Mouse (Mus musculus) embryo, embryonic 10 days (tissue): ENCODE measurements around the gene Nicn1.
"Not testable (repeated sequence)": the region's sequence is repeated elsewhere in the genome, so short reads cannot be mapped to it uniquely, and the experiment has no call there.

Source experiments
- DNase-seq: peaks from one replicate; pipeline ENCODE4 v3.0.0-alpha.2; 2015; ENCODE audit warnings: low spot score

The Nicn1 gene

DNA sequence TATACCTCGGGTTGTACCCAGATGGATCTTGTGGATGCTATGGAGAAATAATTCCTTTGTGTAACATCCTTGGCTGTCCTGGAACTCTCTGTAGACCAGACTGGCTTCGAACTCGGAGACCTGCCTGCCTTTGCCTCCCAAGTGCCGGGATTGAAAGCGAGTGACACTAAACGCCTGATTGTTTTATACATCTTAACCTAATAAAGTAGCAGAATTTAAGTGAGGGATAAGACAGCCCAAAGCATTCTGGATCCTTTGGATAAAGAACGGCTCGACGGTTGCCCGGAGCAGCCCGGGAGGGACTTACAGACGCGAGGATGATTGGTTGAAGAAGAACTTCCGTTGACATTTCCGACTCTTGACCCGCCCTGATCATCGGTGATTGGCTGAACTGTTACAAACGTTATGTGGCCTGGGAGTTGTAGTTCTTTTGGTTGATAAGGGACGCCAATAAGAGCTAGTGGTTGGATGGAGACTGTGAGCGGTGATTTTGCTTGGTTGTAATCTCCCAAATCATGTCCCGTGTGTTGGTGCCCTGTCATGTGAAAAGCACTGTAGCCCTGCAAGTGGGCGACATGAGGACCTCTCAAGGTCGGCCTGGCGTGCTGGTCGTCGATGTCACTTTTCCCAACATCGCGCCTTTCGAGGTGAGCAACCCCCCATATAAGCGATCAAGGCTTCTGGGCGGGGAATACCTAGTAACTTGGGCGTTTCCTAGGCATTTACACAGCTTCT, at the start of gene Nicn1:
Gene Nicn1, plus strand, starts transcription at position 414 of the 735 bp plus-strand sequence.
- DNase-seq = peak; percentile 98

DNA sequence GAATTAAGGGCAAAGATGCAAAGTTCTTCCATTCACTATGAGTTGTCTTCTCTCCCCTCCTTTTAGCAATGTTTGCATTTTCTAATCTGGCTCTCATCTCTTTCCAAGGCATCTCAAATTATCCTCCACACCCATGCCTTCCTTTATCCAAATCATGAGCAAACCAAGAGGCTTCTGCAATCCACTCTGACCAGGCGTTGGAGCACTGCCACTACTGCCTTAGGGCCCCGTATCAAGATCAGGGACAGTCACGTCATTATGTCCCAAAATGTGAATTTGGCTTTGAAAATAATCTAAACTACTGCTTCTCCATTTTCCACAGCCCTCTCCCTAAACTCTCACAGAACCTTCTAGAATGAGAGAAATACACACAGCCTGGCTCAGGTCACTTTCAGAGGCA, 45.7 kb upstream of the Nicn1 start:
- DNase-seq = no peak

DNA sequence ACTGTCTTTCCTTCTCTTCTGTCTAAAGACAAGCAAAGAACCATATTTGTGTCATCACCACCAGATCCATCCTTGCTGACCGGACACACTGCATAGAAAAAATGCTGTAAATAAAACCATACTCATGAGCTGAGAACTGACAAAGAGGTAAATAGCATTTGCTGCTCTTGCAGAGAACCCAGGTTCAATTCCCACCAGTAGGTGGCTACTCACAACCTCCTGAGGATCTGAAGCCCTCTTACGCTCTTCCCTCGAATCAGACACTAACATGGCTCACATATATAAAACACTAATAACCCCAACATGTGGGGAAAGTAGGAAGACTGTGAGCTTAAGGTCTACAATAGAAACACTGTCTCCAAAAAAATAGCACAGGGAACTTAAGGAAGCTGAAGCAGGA, 45.2 kb upstream of the Nicn1 start:
- DNase-seq = no peak

- DNase-seq = no peak
These were observed 41.3 kb upstream of the Nicn1 start for GRCm38 (mm10) chr9:108248957-108249356.

- DNase-seq = no peak
These were observed 38.4 kb upstream of the Nicn1 start for GRCm38 (mm10) chr9:108251877-108252276.

DNA sequence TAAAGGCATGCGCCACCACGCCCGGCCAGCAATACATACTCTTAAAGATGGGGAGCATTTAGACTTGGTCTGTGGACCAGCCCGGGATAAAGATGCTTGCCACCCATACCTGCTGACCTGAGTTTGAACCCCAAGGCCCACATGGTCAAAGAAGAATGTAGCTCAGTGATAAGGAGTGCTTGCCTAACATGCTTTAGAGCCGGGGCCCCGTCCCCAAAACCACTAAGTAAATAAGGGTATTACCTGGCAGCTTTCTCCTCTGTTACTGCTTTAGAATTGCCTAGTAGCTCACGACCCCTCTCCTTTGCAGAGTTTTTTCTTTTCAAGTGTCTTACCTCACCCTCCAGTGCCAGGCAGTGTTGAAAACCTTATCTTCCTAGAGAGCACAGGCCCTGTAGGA, 37.5 kb upstream of the Nicn1 start:
- DNase-seq = no peak

GRCm38 (mm10) chr9:108260526-108260925, 29.7 kb upstream of the Nicn1 start:
- no peak for DNase-seq

- no peak for DNase-seq
These were observed 28.4 kb upstream of the Nicn1 start for GRCm38 (mm10) chr9:108261865-108262264.

DNA sequence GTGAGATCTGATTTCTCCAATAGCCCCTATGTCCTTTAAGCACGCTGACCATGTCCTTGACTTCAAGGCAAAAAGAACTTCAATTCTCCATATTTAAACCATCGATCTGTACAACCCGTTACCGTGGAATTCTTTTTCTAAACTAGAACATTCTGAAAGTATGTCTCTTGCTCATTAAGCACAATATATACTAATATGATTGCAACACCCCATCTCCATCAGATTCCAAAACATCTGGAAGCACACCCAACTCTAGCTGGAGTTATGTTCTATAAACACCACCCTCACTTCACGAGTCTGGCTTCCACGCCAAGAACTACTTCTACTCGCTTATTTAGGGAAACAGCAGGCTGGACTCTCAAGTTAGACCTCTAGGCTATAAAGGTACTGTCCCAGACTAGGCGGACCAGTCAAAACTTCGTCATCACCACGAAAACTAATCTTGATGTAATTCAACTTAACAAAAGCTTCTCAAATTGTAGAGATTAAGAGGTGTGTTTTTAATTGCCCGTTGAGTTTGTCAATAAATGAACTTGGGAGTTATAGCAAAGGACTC, 27.7 kb upstream of the Nicn1 start:
- DNase-seq = no peak

- DNase-seq = no peak
These were observed 27.0 kb upstream of the Nicn1 start for GRCm38 (mm10) chr9:108263131-108263681.

GRCm38 (mm10) chr9:108263690-108264190, 26.5 kb upstream of the Nicn1 start, which contains the start of gene Dag1:
Gene Dag1, minus strand, starts transcription at chr9:108263958.
- DNase-seq = peak; percentile 97

DNA sequence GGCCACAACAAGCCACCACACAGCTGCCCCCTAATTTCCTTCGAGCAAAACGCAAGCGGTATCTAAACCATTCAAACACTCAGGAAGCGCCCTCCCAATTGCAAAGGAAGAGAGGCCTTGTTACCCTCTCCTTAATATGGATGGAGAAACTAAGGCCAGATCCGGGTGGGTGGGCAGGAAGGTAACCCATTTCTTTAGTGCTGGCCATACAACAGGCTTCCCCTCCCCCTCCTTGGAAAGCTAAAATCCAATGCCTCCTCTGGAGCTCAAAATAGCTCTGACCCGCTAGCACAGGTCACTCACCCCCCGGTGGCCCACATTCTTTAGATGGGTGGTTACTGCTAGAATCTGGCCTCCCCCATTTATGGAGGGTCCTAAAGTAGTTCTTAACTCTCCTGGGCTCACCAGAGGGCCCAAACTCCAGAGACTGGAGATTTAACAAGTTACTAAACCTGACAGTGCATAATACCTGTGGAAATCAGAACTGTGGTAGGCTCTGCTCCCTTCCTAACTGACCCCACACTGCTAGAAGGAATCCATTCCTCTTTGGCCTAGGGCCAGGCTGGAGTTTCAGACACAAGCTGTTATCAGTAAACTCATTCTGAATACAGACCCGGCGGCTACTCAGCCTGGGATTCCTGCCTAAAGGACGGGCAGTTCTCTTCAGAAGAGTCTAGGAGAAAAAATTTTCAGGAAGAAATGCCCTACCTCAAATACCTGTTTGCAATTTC, 25.9 kb upstream of the Nicn1 start:
- peak; percentile 44 for DNase-seq

DNA sequence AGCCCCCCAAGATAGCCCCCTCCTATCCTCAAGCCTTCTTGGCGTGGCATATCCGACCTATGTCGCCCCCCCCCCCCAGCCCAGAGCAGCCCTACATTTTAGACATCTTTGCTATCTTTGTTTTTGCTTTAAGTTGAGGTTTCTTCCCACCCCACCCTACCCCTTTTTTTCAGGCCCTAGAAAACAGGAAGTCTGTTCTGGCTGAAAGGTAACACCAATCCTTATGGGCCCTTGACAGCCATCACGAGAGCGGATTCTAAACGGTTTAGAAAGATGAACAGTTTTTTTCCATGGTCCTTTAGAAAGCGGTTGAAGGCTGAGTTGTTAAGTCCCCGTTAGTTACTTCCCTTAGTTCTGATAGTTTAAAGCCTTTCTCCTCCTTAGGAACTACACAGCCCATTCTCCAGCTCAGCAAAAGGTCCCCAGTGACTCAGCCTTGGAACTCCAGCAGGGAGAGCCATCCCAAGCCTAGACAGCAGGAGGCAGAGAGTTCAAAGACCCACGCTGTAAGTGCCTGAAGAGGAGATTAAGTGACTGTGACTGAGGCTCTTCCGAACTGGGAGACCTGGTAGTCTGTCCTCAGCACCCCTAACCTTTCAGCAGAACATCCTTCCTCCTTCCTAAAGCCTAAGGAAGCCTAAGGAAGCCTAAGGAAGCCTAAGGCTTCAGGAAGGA, 23.8 kb upstream of the Nicn1 start:
- no peak for DNase-seq

- DNase-seq = no peak
These were observed 22.5 kb upstream of the Nicn1 start for GRCm38 (mm10) chr9:108267691-108268090.

DNA sequence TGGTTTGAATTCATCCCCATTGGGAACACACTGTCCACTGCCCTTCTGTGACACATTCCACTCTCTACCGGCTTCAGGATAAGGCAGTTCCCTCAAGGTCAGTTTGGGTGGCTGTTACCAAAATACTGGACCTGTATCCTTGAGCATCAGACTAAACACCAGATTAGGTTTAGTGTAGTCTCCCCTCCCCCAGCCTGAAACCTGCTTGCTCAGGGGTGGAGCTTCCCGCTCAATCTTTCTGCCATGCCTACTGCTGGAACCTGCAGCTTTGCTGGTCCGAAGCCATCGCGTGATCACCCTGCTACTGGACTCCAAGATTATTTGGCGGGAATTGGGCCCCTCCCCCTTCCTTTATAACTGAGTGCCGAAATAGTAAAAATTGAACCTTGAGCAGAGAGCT, 21.5 kb upstream of the Nicn1 start:
- not testable (repeated sequence) for DNase-seq

DNA sequence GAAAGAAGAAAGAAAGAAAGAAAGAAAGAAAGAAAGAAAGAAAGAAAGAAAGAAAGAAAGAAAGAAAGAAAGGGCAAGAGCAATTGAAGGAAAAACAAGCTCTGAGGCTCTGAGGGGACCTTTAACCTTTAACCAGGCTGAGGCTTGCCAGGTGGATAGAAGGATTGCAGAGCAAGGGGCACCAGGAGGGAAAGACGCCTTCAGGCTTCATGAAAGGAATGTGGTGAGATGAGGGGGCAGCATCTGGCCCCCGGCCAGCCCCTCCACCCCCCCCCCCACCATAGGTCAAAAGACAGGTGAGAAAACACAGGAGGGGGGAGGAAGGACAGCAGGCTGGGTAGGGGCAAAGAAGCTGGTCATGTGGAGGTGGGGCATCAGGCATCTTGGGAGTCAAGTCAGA, 18.3 kb upstream of the Nicn1 start:
- no peak for DNase-seq

GRCm38 (mm10) chr9:108272691-108273090, 17.5 kb upstream of the Nicn1 start:
- DNase-seq = no peak

DNA sequence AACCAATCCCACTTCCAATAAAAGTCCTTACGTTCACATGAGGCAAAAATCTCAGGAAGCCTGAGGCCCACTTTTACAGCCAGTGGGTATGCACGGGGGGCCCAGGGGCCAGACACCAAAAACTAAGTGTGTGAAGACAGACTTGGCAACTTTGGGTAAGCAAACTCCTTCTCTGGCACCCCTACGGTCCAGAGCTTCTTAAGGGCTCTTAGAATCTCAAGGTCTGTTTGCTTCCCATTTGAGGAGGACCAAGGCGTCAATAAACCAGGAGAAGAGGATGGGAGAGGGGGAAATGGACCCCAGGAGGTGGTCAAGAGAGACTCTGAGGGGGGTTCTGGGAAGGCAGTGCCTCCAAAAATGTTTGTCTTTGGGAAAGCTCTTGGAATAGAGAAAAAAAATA, 16.7 kb upstream of the Nicn1 start:
- DNase-seq = no peak

- DNase-seq = no peak
These were observed 15.5 kb upstream of the Nicn1 start for GRCm38 (mm10) chr9:108274476-108275330.

DNA sequence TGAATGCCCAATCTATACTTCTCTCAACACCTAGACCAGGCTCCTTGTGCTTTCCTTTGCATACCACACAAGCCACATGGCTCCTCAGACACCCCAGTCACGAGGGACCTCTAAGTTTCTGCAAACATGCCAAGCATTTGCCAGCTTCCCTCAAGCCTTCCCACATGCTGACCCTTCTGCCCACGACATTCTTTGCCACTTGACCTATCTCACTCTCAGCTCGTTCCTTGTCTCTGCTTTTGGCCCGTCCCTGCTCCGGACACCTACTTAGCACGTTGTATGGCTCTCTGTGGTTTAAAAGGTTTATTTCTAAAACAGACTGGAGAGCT, 14.9 kb upstream of the Nicn1 start:
- DNase-seq = no peak

- DNase-seq = peak; percentile 48
These were observed 11.4 kb upstream of the Nicn1 start for GRCm38 (mm10) chr9:108278697-108279450.
